Mouse (Mus musculus): ENCODE measurements around the gene C1qa.

- TF ChIP-seq POLR2A (IDR thresholded peaks at IDR 0.05; ENCODE audit: low read depth, low read length) (no peak), CTCF (conservative IDR thresholded peaks at IDR 0.05; ENCODE audit: insufficient read depth, insufficient read length, low read depth, low read length) (peak; percentile 51)
Measured at GRCm38 (mm10) chr4:136876971-136877370, 21.6 kb downstream of the C1qa start.

Data from kidney, adult 2 months (tissue).